Mouse (Mus musculus) testis, postnatal 10 days (tissue): ENCODE data around the gene Fdx1.

Experiments used
- DNase-seq: peaks from one replicate; pipeline ENCODE4 v3.0.0; 2021; ENCODE audit warnings: low spot score

The Fdx1 gene

GRCm38 (mm10) chr9:51961190-51961909 lies 2.0 kb downstream of the Fdx1 start:
- DNase-seq, result no peak

GRCm38 (mm10) chr9:51960331-51960730 lies 3.0 kb downstream of the Fdx1 start:
- no peak for DNase-seq

- no peak for DNase-seq
Observed at GRCm38 (mm10) chr9:51958981-51959380, 4.4 kb downstream of the Fdx1 start.

GRCm38 (mm10) chr9:51957025-51957424 lies 6.3 kb downstream of the Fdx1 start:
- DNase-seq, result no peak

GRCm38 (mm10) chr9:51956484-51956883 lies 6.9 kb downstream of the Fdx1 start:
- DNase-seq, result no peak

- no peak for DNase-seq
Observed at GRCm38 (mm10) chr9:51951337-51951736, 12.0 kb downstream of the Fdx1 start.

GRCm38 (mm10) chr9:51950667-51951066 lies 12.7 kb downstream of the Fdx1 start:
- DNase-seq, result no peak

- DNase-seq, result no peak
Observed at GRCm38 (mm10) chr9:51950225-51950624, 13.1 kb downstream of the Fdx1 start.

GRCm38 (mm10) chr9:51943934-51944333 lies 19.4 kb downstream of the Fdx1 start:
- DNase-seq, result no peak

- no peak for DNase-seq
Observed at GRCm38 (mm10) chr9:51934641-51935040, 28.7 kb downstream of the Fdx1 start.

GRCm38 (mm10) chr9:51931997-51932396 lies 31.4 kb downstream of the Fdx1 start:
- DNase-seq, result no peak

- DNase-seq, result peak; percentile 27
Observed at GRCm38 (mm10) chr9:51931054-51931690, 32.2 kb downstream of the Fdx1 start.

GRCm38 (mm10) chr9:51929972-51930371 lies 33.4 kb downstream of the Fdx1 start:
- DNase-seq, result peak; percentile 13

GRCm38 (mm10) chr9:51928659-51929058 lies 34.7 kb downstream of the Fdx1 start:
- DNase-seq, result peak; percentile 41

- peak; percentile 45 for DNase-seq
Observed at GRCm38 (mm10) chr9:51928116-51928515, 35.2 kb downstream of the Fdx1 start.

- DNase-seq, result peak; percentile 37
Observed at GRCm38 (mm10) chr9:51927680-51928079, 35.7 kb downstream of the Fdx1 start.

- peak; percentile 33 for DNase-seq
Observed at GRCm38 (mm10) chr9:51926629-51927028, 36.7 kb downstream of the Fdx1 start.

- DNase-seq, result peak; percentile 29
Observed at GRCm38 (mm10) chr9:51924551-51925081, 38.7 kb downstream of the Fdx1 start.

- DNase-seq, result peak; percentile 1
Observed at GRCm38 (mm10) chr9:51922756-51923155, 40.6 kb downstream of the Fdx1 start.

GRCm38 (mm10) chr9:51915580-51915979 lies 47.8 kb downstream of the Fdx1 start:
- DNase-seq, result no peak

- DNase-seq, result no peak
Observed at GRCm38 (mm10) chr9:51914481-51915120, 48.8 kb downstream of the Fdx1 start.

- peak; percentile 80 for DNase-seq
Observed at GRCm38 (mm10) chr9:51908838-51909237, 54.5 kb downstream of the Fdx1 start.

- no peak for DNase-seq
Observed at GRCm38 (mm10) chr9:51908255-51908654, 55.1 kb downstream of the Fdx1 start.
